Mouse (Mus musculus) hindbrain, embryonic 12.5 days (tissue): ENCODE results near the gene Haao. TPM values are rescaled to one million over a fixed set of nuclear protein-coding genes. Genes with fewer than 3 reads are reported as not detected.
A peak's percentile ranks its signal among the peaks of the same experiment; 100 is the strongest.

Source experiments
- ATAC-seq: fragments of 200-750 bp; cut with Nextera tagmentation; 2 replicates; pipeline ENCODE4 v1.8.0; 2017; ENCODE audit warnings: moderate TSS enrichment; ENCODE audit not compliant: low FRiP score
- H3K27ac ChIP-seq: fragments of 300-500 bp; sonication (generic); 2 replicates; pipeline ENCODE4 v1.5.1; 2016; ENCODE audit warnings: mild to moderate bottlenecking
- H3K27me3 ChIP-seq: fragments of 300-500 bp; sonication (generic); 2 replicates; pipeline ENCODE4 v1.6.1; 2016; ENCODE audit warnings: mild to moderate bottlenecking
- H3K36me3 ChIP-seq: fragments of 300-500 bp; sonication (generic); 2 replicates; pipeline ENCODE4 v1.6.1; 2016; ENCODE audit warnings: mild to moderate bottlenecking
- H3K4me1 ChIP-seq: fragments of 300-500 bp; sonication (generic); 2 replicates; pipeline ENCODE4 v1.6.1; 2016
- H3K4me2 ChIP-seq: fragments of 300-500 bp; sonication (generic); replicated peaks from 2 replicates; pipeline ENCODE4 v1.6.1; 2016; ENCODE audit warnings: mild to moderate bottlenecking
- H3K4me3 ChIP-seq: fragments of 300-500 bp; sonication (generic); 2 replicates; pipeline ENCODE4 v1.5.1; 2016; ENCODE audit warnings: mild to moderate bottlenecking
- H3K9ac ChIP-seq: fragments of 300-500 bp; sonication (generic); 2 replicates; pipeline ENCODE4 v1.6.1; 2016; ENCODE audit warnings: mild to moderate bottlenecking, moderate library complexity
- H3K9me3 ChIP-seq: fragments of 300-500 bp; sonication (generic); replicated peaks from 2 replicates; pipeline ENCODE4 v1.6.1; 2016; ENCODE audit warnings: mild to moderate bottlenecking
- WGBS: fragments of 180-500 bp; shearing (Covaris S2); methylation state at CpG from one replicate; pipeline ENCODE4 v1.1.7; 2016; 5-methylcytosine and 5-hydroxymethylcytosine counted together
- polyA plus RNA-seq: library from polyadenylated mRNA; unstranded; fragments of >200 nt; fragmentation: Nextera tagmentation; extraction: Ambion mirVana; gene quantifications from 2 replicates; pipeline ENCODE4 v1.2.1, GENCODE M21; 2016

The Haao gene
- polyA plus RNA-seq, 1 experiment from 2014 or later, result 0.30 TPM

- no peak for ATAC-seq
- H3K9me3 ChIP-seq, result no peaks in the 10 kb centered on the region
- WGBS, result 92% methylated on average over 9 of the region's 9 CpGs
- no peaks in the 10 kb centered on the region for H3K27me3 ChIP-seq
- no peak overlapping the region for H3K4me2 ChIP-seq
- H3K4me3 ChIP-seq, result no peak overlapping the region
- peaks cover 20% of the 10 kb centered on the region for H3K36me3 ChIP-seq
- H3K9ac ChIP-seq, result no peak overlapping the region
- H3K27ac ChIP-seq, result no peak overlapping the region
- peaks cover 9% of the 10 kb centered on the region; the same call in 1 of the 2 replicates for H3K4me1 ChIP-seq
Measured at GRCm38 (mm10) chr17:83805078-83805477, 42.7 kb downstream of the Haao start.

GRCm38 (mm10) chr17:83803987-83804386, 43.8 kb downstream of the Haao start:
- H3K27me3 ChIP-seq, result no peaks in the 10 kb centered on the region
- H3K4me2 ChIP-seq, result no peak overlapping the region
- no peak overlapping the region for H3K9ac ChIP-seq
- no peak for ATAC-seq
- H3K9me3 ChIP-seq, result no peaks in the 10 kb centered on the region
- H3K27ac ChIP-seq, result 0 out of 2 replicates have a peak overlapping the region, but pooled peaks have one; percentile 49
- peaks cover 20% of the 10 kb centered on the region for H3K36me3 ChIP-seq
- peaks cover 9% of the 10 kb centered on the region; the same call in 1 of the 2 replicates for H3K4me1 ChIP-seq
- WGBS, result 62% methylated on average over 9 of the region's 9 CpGs
- H3K4me3 ChIP-seq, result no peak overlapping the region

GRCm38 (mm10) chr17:83799506-83800050, 48.2 kb downstream of the Haao start:
- H3K4me1 ChIP-seq, result peaks cover 9% of the 10 kb centered on the region; the same call in 1 of the 2 replicates
- WGBS, result 92% methylated on average over 11 of the region's 11 CpGs
- peaks cover 8% of the 10 kb centered on the region for H3K36me3 ChIP-seq
- ATAC-seq, result no peak
- no peak overlapping the region for H3K4me2 ChIP-seq
- no peak overlapping the region for H3K27ac ChIP-seq
- no peak overlapping the region for H3K4me3 ChIP-seq
- no peaks in the 10 kb centered on the region for H3K27me3 ChIP-seq
- no peaks in the 10 kb centered on the region for H3K9me3 ChIP-seq
- no peak overlapping the region for H3K9ac ChIP-seq

GRCm38 (mm10) chr17:83795121-83795520, 52.6 kb downstream of the Haao start:
- Histone ChIP-seq H3K27ac (no peak overlapping the region), H3K9ac (no peak overlapping the region), H3K27me3 (no peaks in the 10 kb centered on the region), H3K4me2 (no peak overlapping the region), H3K4me3 (no peak overlapping the region), H3K4me1 (peaks cover 6% of the 10 kb centered on the region; the same call in 1 of the 2 replicates), H3K36me3 (no peaks in the 10 kb centered on the region), H3K9me3 (no peaks in the 10 kb centered on the region)
- 97% methylated on average over 17 of the region's 17 CpGs for WGBS
- no peak for ATAC-seq

- Histone ChIP-seq H3K27ac (no peak overlapping the region), H3K4me1 (peaks cover 6% of the 10 kb centered on the region; the same call in 1 of the 2 replicates), H3K9me3 (no peaks in the 10 kb centered on the region), H3K36me3 (no peaks in the 10 kb centered on the region), H3K4me3 (no peak overlapping the region), H3K4me2 (peak overlapping the region; percentile 21; the same call in 1 of the 2 replicates), H3K27me3 (no peaks in the 10 kb centered on the region), H3K9ac (no peak overlapping the region)
- WGBS, result 60% methylated on average over 23 of the region's 23 CpGs
- no peak for ATAC-seq
Measured at GRCm38 (mm10) chr17:83792388-83792787, 55.4 kb downstream of the Haao start.

GRCm38 (mm10) chr17:83790158-83790557, 57.6 kb downstream of the Haao start:
- no peaks in the 10 kb centered on the region for H3K27me3 ChIP-seq
- no peak overlapping the region for H3K4me3 ChIP-seq
- no peak for ATAC-seq
- H3K9me3 ChIP-seq, result no peaks in the 10 kb centered on the region
- no peak overlapping the region for H3K27ac ChIP-seq
- H3K9ac ChIP-seq, result no peak overlapping the region
- 88% methylated on average over 5 of the region's 5 CpGs for WGBS
- peaks cover 6% of the 10 kb centered on the region; the same call in 1 of the 2 replicates for H3K4me1 ChIP-seq
- 0 out of 2 replicates have a peak, but pooled peaks cover 4% of the 10 kb centered on the region for H3K36me3 ChIP-seq
- no peak overlapping the region for H3K4me2 ChIP-seq

GRCm38 (mm10) chr17:83786418-83786817, 61.3 kb downstream of the Haao start:
- Histone ChIP-seq H3K27me3 (no peaks in the 10 kb centered on the region), H3K27ac (no peak overlapping the region), H3K36me3 (0 out of 2 replicates have a peak, but pooled peaks cover 4% of the 10 kb centered on the region), H3K4me1 (no peaks in the 10 kb centered on the region), H3K9ac (no peak overlapping the region), H3K9me3 (no peaks in the 10 kb centered on the region), H3K4me2 (no peak overlapping the region), H3K4me3 (no peak overlapping the region)
- no peak for ATAC-seq
- WGBS, result 93% methylated on average over 6 of the region's 6 CpGs

GRCm38 (mm10) chr17:83782740-83783139, 65.0 kb downstream of the Haao start:
- Histone ChIP-seq H3K27me3 (no peaks in the 10 kb centered on the region), H3K4me1 (no peaks in the 10 kb centered on the region), H3K9me3 (no peaks in the 10 kb centered on the region), H3K36me3 (0 out of 2 replicates have a peak, but pooled peaks cover 4% of the 10 kb centered on the region), H3K4me2 (no peak overlapping the region), H3K4me3 (no peak overlapping the region), H3K9ac (no peak overlapping the region), H3K27ac (no peak overlapping the region)
- 52% methylated on average over 5 of the region's 5 CpGs for WGBS
- ATAC-seq, result no peak

Other genes with a start within 250 kb of the Haao start
- 0.09 and 0.14 TPM in 2 replicates for gene Kcng3, start 216.1 kb downstream of the Haao start, polyA plus RNA-seq
- 43.4 and 46.4 TPM in 2 replicates for gene Mta3, start 141.8 kb downstream of the Haao start, polyA plus RNA-seq